Mouse (Mus musculus): ENCODE data around the gene Gm136.
"Not testable (repeated sequence)": the region's sequence is repeated elsewhere in the genome, so short reads cannot be mapped to it uniquely, and the experiment has no call there.

Gene Gm136

GRCm38 (mm10) chr4:34756163-34756562 lies at the start of gene Gm136:
TSS of gene Gm136 (minus strand) at chr4:34756263.
- no peak for DNase-seq (ENCODE audit: low spot score in 2 of 2)

- DNase-seq (ENCODE audit: low spot score in 2 of 2): no peak
These were observed 45.3 kb upstream of the Gm136 start for GRCm38 (mm10) chr4:34801166-34802034.

- DNase-seq (ENCODE audit: low spot score in 2 of 2): no peak
These were observed 41.9 kb upstream of the Gm136 start for GRCm38 (mm10) chr4:34798005-34798404.

GRCm38 (mm10) chr4:34797294-34797983 lies 41.4 kb upstream of the Gm136 start:
- DNase-seq (ENCODE audit: low spot score in 2 of 2): no peak

GRCm38 (mm10) chr4:34796294-34796693 lies 40.2 kb upstream of the Gm136 start:
- DNase-seq (ENCODE audit: low spot score in 2 of 2): no peak

- DNase-seq (ENCODE audit: low spot score in 2 of 2): no peak
These were observed 30.4 kb upstream of the Gm136 start for GRCm38 (mm10) chr4:34786476-34786875.

GRCm38 (mm10) chr4:34785646-34786045 lies 29.6 kb upstream of the Gm136 start:
- no peak for DNase-seq (ENCODE audit: low spot score in 2 of 2)

GRCm38 (mm10) chr4:34784865-34785264 lies 28.8 kb upstream of the Gm136 start:
- DNase-seq (ENCODE audit: low spot score in 2 of 2): no peak

GRCm38 (mm10) chr4:34782730-34783129 lies 26.7 kb upstream of the Gm136 start:
- DNase-seq (ENCODE audit: low spot score in 2 of 2): no peak

- peak; percentile 58 to 87 for DNase-seq (ENCODE audit: low spot score in 2 of 2)
These were observed 21.8 kb upstream of the Gm136 start, which contains the start of gene Smim8 for GRCm38 (mm10) chr4:34777677-34778527. TSS of gene Smim8 (minus strand) at chr4:34778423.

- DNase-seq (ENCODE audit: low spot score in 2 of 2): no peak
These were observed 15.7 kb upstream of the Gm136 start for GRCm38 (mm10) chr4:34771652-34772371.

- no peak for DNase-seq (ENCODE audit: low spot score in 2 of 2)
These were observed 6.8 kb downstream of the Gm136 start for GRCm38 (mm10) chr4:34749236-34749635.

GRCm38 (mm10) chr4:34734461-34734860 lies 21.6 kb downstream of the Gm136 start:
- DNase-seq (ENCODE audit: low spot score in 2 of 2): no peak

- DNase-seq (ENCODE audit: low spot score in 2 of 2): not testable (repeated sequence)
These were observed 22.6 kb downstream of the Gm136 start for GRCm38 (mm10) chr4:34733415-34733814.

GRCm38 (mm10) chr4:34729851-34730341 lies 26.2 kb downstream of the Gm136 start, which contains the start of gene Cfap206:
TSS of gene Cfap206 (minus strand) at chr4:34730206.
- peak in 1 of 2 experiments; percentile 15 for DNase-seq (ENCODE audit: low spot score in 2 of 2)

GRCm38 (mm10) chr4:34725710-34726109 lies 30.4 kb downstream of the Gm136 start:
- not testable (repeated sequence) for DNase-seq (ENCODE audit: low spot score in 2 of 2)

GRCm38 (mm10) chr4:34724306-34724705 lies 31.8 kb downstream of the Gm136 start:
- no peak for DNase-seq (ENCODE audit: low spot score in 2 of 2)

- no peak for DNase-seq (ENCODE audit: low spot score in 2 of 2)
These were observed 32.9 kb downstream of the Gm136 start for GRCm38 (mm10) chr4:34723186-34723585.

GRCm38 (mm10) chr4:34720127-34720895 lies 35.8 kb downstream of the Gm136 start:
- DNase-seq (ENCODE audit: low spot score in 2 of 2): no peak

- no peak for DNase-seq (ENCODE audit: low spot score in 2 of 2)
These were observed 36.6 kb downstream of the Gm136 start for GRCm38 (mm10) chr4:34719421-34719820.

Measured in left cerebral cortex, adult 9 months (tissue).